Mouse (Mus musculus) midbrain, embryonic 10.5 days (tissue): Measurements from ENCODE around the gene A930018P22Rik. TPM values are rescaled to one million over a fixed set of nuclear protein-coding genes. Genes with fewer than 3 reads are reported as not detected.

ENCODE experiments used
- DNase-seq: peaks from one replicate; pipeline ENCODE4 v3.0.0-alpha.2; 2017; ENCODE audit warnings: low spot score
- H3K27ac ChIP-seq: fragments of 300-500 bp; sonication (generic); replicated peaks from 2 replicates; pipeline ENCODE4 v1.5.1; 2016; ENCODE audit warnings: mild to moderate bottlenecking
- H3K27me3 ChIP-seq: fragments of 300-500 bp; sonication (generic); 2 replicates; pipeline ENCODE4 v1.6.1; 2016; ENCODE audit warnings: low read depth, mild to moderate bottlenecking; ENCODE audit not compliant: poor library complexity, severe bottlenecking
- H3K36me3 ChIP-seq: fragments of 300-500 bp; sonication (generic); 2 replicates; pipeline ENCODE4 v1.6.1; 2016; ENCODE audit warnings: mild to moderate bottlenecking, moderate library complexity
- H3K4me1 ChIP-seq: fragments of 300-500 bp; sonication (generic); 2 replicates; pipeline ENCODE4 v1.6.1; 2016
- H3K4me3 ChIP-seq: fragments of 300-500 bp; sonication (generic); 2 replicates; pipeline ENCODE4 v1.5.1; 2016; ENCODE audit warnings: mild to moderate bottlenecking, moderate library complexity
- H3K9me3 ChIP-seq: fragments of 300-500 bp; sonication (generic); replicated peaks from 2 replicates; pipeline ENCODE4 v1.6.1; 2016; ENCODE audit warnings: mild to moderate bottlenecking
- WGBS: fragments of 180-500 bp; shearing (Covaris S2); methylation state at CpG from one replicate; pipeline ENCODE4 v1.1.7; 2016; 5-methylcytosine and 5-hydroxymethylcytosine counted together
- polyA plus RNA-seq: library from polyadenylated mRNA; unstranded; fragments of >200 nt; fragmentation: Nextera tagmentation; extraction: Ambion mirVana; gene quantifications from 2 replicates; pipeline ENCODE4 v1.2.1, GENCODE M21; 2016

A930018P22Rik gene
- polyA plus RNA-seq, 1 experiment from 2014 or later, result 0.25 TPM

DNA sequence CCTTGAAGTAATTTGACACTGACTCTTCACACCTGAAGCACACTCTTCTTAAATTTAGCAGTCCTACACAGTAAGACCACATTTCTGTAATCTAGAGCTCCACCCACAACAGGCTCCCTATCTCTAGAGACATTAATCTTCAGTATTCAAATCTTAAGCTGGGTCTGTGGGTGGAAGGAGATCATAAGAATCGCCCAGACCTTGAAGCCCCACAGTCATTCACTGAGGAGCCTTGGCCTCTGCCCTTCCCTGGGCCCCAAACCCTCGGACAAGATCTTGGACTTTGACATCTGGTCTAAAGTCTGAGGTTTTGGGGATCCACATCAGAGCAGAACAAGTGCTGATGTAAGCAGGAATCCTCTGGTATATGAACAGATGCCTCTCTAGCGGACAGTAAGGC is 971 bp downstream of the A930018P22Rik start:
- Histone ChIP-seq H3K36me3 (no peaks in the 10 kb centered on the region), H3K4me1 (peaks cover 18% of the 10 kb centered on the region), H3K4me3 (peak overlapping the region; percentile 82), H3K27ac (no peak overlapping the region), H3K9me3 (no peaks in the 10 kb centered on the region), H3K27me3 (peaks cover 52% of the 10 kb centered on the region)
- 54% methylated on average over 3 of the region's 3 CpGs for WGBS
- no peak for DNase-seq

DNA sequence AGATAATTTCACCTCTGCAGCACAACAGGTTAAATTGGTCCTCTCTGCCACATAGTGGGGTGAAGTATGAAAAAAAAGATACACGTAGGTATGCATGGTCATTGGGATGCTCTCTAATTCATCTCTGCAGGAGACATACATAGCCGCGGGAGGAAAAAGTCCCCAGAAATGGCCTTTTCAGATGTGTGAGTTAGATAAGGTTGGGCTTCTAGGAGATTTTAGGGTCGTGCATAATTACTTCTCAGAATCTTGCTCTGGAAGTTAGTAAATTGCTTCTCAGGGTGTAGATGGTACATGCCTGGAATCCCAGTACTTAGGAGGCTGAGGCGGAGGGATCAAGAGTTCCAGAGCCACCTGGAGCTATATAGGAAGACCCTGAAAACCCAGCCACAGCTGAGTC is 1.5 kb downstream of the A930018P22Rik start:
- H3K27me3 ChIP-seq, result peaks cover 52% of the 10 kb centered on the region
- DNase-seq, result no peak
- peaks cover 18% of the 10 kb centered on the region for H3K4me1 ChIP-seq
- no peak overlapping the region for H3K4me3 ChIP-seq
- H3K36me3 ChIP-seq, result no peaks in the 10 kb centered on the region
- no peak overlapping the region for H3K27ac ChIP-seq
- no peaks in the 10 kb centered on the region for H3K9me3 ChIP-seq
- 80% methylated on average over 5 of the region's 5 CpGs for WGBS

DNA sequence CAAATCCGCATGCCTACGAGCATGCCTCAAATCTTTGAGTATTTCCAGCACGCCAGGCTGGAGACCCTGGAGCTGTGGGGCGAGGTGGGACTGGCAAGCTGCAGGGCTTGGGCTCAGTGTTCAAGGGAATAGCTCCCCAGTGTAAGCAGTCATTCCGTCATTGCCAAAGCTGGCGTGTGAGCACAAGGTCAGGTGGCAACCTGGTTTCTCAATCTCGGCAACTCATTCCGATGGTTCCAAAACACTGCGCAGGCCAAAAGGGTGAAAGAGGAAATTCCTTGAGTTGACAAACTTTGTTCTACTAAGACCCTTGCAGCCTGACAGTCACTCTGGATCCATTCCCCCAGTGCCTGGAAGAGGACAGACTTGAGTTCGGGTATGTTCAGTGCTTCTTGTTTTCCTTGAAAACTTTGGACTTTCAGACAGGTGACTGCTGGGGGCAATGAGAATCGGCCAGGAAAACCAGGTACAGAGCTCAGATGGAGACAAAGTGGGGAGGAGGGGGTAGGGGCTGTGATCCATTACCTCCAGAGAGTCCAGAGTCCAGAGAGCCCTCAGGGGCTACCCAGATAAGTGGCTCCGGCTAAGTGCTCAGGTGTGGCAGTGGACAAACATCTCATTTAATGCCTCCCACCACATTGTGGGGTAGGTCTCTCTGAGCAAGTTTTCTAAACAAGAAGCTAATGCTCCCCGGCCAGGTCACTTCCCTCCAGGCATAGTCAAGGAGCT is 6.4 kb downstream of the A930018P22Rik start:
- Histone ChIP-seq H3K27me3 (peaks cover 32% of the 10 kb centered on the region), H3K4me3 (no peak overlapping the region), H3K9me3 (no peaks in the 10 kb centered on the region), H3K27ac (no peak overlapping the region), H3K4me1 (no peaks in the 10 kb centered on the region), H3K36me3 (no peaks in the 10 kb centered on the region)
- no peak for DNase-seq
- 87% methylated on average over 13 of the region's 13 CpGs for WGBS

DNA sequence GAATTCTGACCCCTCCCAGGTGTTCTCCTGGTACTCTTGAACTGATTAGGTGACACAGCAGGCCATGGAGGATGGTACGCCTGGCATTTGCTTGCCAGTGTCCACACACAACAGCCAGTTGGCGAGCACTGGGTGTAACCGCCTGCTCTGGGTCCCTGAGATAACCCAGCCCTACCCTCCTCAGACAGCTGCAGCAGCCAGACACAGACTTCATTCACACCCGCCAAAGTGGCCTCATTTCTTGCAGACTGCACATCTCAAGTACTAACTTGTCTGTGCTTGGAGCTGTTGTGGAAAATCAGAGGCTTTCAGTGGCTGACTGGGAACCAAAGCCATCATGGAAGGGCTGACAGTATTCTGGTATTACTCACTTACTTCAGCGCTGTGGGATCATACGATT is 7.6 kb downstream of the A930018P22Rik start:
- 88% methylated on average over 6 of the region's 6 CpGs for WGBS

DNA sequence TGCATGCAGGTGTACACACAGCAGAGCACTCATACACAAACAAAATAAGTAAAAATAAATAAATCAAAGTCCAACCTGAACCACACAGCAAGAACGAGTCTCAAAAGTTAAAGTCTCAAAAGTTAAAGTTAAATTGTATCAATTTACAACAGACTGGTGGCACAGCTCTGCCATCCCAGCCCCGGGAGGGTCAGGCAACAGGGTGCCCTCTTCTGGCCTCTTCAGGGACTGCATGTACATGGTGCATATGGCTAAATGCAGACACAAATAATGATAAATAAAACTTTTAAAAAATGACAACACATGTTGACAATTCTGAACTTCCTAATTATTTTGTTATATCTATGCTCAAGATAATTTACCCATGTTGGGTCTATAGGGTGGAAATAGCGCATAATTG is 8.4 kb downstream of the A930018P22Rik start:
- Histone ChIP-seq H3K4me3 (no peak overlapping the region), H3K9me3 (no peaks in the 10 kb centered on the region), H3K27ac (no peak overlapping the region), H3K36me3 (no peaks in the 10 kb centered on the region), H3K27me3 (peaks cover 12% of the 10 kb centered on the region), H3K4me1 (peaks cover 3% of the 10 kb centered on the region; the same call in 1 of the 2 replicates)
- DNase-seq, result peak; percentile 48
- WGBS, result 63% methylated on average over 3 of the region's 3 CpGs

More for the DNA sequence above, 7.6 kb downstream of the A930018P22Rik start:
- peaks cover 3% of the 10 kb centered on the region; the same call in 1 of the 2 replicates for H3K4me1 ChIP-seq
- H3K9me3 ChIP-seq, result no peaks in the 10 kb centered on the region
- H3K27me3 ChIP-seq, result peaks cover 20% of the 10 kb centered on the region
- no peak overlapping the region for H3K4me3 ChIP-seq
- H3K36me3 ChIP-seq, result no peaks in the 10 kb centered on the region
- no peak for DNase-seq
- H3K27ac ChIP-seq, result no peak overlapping the region

DNA sequence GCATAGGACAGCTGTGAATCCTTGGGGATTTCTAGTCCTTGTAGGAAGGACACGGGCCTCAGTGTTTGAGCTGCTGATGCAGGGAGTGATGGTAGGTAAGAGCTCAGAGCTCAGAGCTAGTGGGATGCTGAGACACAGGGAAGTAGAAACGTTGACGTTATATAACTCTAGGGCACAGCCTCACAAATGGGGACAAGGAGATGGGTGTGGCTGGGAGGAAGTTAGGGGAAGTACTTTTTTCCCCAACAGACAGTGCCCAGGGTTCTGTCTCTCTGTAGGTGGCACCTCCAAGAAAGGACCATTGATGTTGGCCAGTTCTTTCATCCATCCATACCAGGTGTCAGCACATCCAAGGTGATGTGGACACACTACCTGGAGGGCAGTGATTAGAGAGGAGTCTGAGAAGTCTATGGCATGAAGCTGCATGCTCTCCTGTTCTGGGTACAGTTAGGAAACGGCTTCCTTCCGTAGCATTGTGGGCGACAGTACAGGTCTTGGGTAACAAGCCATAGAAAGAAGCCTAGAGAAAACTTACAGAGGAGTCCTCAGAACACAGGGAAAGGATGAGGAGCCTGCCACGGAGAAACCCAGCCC is 9.8 kb downstream of the A930018P22Rik start:
- Histone ChIP-seq H3K4me1 (peaks cover 3% of the 10 kb centered on the region; the same call in 1 of the 2 replicates), H3K36me3 (no peaks in the 10 kb centered on the region), H3K27ac (no peak overlapping the region), H3K4me3 (no peak overlapping the region), H3K27me3 (peaks cover 4% of the 10 kb centered on the region), H3K9me3 (no peaks in the 10 kb centered on the region)
- no peak for DNase-seq
- 82% methylated on average over 7 of the region's 7 CpGs for whole genome bisulfite sequencing

DNA sequence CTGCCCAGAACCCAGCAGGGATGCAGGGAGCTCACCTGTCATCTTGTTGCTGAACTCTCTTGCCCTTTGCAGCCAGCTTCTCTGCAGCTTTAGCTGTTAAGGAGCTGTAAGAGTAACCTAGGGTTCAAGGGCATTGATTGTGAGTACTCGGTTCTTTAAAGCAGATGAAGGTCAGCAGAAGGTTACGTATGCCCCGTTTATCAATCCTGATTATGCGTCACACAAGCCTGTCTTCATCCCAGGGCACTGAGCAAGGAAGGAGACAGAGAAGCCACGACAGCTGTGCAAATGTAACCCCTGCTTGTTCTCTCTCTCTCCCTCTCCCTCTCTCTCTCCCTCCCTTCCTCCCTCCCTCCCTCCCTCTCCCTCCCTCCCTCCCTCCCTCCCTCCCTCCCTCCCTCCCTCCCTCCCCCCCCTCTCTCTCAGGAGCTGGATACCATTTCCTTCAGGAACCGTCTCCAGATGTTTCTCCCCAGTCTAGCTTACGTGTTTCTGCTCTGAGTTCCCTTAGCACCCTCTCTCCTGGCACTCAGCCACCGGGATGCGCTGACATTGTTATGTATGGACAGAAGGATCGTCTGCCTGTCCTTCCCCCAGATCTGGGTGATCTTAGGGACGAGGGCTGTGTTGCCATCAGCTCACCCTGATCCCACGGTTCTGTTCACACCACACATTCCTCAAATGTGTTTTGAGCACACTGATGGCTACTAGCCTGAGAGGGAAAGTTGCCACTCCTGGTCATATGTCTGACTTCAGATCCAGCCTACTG is 10.7 kb downstream of the A930018P22Rik start:
- no peak overlapping the region for H3K4me3 ChIP-seq
- no peaks in the 10 kb centered on the region for H3K36me3 ChIP-seq
- H3K9me3 ChIP-seq, result no peaks in the 10 kb centered on the region
- H3K27ac ChIP-seq, result no peak overlapping the region
- peaks cover 3% of the 10 kb centered on the region; the same call in 1 of the 2 replicates for H3K4me1 ChIP-seq
- no peak for DNase-seq
- H3K27me3 ChIP-seq, result no peaks in the 10 kb centered on the region; the same call in 1 of the 2 replicates
- WGBS, result 56% methylated on average over 12 of the region's 12 CpGs

DNA sequence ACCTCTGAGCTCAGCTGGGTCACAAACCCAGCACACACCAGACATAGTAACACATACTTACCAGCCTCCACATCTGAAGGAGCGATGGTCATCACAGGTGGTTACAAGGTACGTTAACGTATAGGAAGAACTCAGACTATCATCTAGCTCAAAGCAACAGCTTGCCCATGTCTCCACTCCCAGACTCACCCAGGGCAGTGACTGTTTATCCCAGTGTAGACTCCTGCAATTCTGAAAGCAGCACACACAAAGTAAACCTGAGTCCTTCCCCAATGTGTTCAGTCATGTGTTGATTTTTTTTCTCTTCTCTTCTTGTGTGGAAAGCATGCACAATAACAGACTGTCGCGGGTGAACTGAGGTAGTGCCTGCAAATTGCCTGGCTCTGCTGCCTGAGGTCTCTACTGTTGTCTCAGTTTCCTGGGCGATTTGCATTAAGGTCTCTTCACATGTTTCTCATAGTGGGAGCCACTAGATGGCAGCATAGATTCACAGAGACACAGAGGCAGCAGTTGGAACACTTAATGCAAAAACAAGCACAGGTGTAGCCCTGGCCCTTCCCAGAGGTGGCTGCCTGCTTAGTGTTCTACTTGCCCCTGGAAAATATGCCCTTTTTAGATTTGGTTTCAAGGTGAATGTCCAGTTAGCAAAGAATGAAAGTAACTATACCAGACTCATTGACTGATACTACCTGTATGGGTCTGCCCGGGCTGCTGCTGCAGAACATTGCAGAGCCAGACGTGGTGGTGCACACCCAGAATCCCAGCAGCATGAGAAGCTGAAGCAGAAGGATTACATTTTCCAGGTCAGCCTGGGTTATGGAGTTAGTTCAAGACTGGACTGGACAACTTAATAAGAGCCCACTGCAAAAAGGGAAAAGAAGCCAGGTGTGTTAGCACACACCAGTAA is 11.8 kb downstream of the A930018P22Rik start:
- Histone ChIP-seq H3K36me3 (no peaks in the 10 kb centered on the region), H3K4me3 (no peak overlapping the region), H3K4me1 (peaks cover 3% of the 10 kb centered on the region; the same call in 1 of the 2 replicates), H3K9me3 (no peaks in the 10 kb centered on the region), H3K27me3 (no peaks in the 10 kb centered on the region; the same call in 1 of the 2 replicates), H3K27ac (no peak overlapping the region)
- peak; percentile 64 for DNase-seq
- 52% methylated on average over 8 of the region's 8 CpGs for WGBS

DNA sequence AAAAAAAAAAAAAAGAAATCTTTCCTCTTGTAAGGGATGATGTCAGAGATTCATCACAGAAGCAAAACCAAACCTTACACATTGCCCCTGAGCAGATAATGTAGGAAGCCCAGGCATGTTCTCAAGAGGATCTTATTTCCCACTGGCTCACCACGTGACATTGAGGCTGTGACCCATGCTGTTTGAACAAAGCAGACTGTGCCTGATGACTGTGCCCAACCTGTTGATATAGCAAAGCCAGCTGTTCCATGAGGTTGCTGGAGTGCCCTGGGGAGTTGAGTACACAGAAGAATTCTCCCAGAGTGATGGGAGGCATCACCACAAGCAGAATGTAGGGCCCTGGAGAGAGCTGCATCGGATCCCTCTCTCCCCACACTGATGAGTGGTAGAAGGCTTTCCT is 13.4 kb downstream of the A930018P22Rik start:
- no peaks in the 10 kb centered on the region for H3K9me3 ChIP-seq
- H3K36me3 ChIP-seq, result no peaks in the 10 kb centered on the region
- H3K27me3 ChIP-seq, result no peaks in the 10 kb centered on the region; the same call in 1 of the 2 replicates
- H3K4me1 ChIP-seq, result peaks cover 3% of the 10 kb centered on the region; the same call in 1 of the 2 replicates
- no peak overlapping the region for H3K27ac ChIP-seq
- DNase-seq, result no peak
- no peak overlapping the region for H3K4me3 ChIP-seq
- 68% methylated on average over 2 of the region's 2 CpGs for WGBS

DNA sequence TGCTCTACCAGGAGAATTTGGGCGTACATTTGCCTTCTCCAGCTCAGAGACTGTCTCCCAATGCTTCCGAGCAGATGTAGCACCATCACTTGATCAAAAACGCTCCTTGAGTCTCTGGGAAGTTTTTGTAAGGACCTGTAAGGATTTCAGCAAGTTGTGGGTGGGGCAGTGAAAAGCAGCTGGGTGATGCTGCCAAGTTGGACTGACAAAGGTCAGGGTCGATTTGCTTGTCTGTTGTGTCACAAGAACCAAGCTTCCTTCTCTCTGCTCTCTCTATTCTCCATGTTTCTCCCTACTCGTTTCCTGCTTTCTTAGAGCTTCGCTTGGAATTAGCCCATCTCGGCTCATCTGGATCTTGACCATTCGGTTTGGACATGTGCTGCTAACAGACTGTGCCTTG is 19.6 kb downstream of the A930018P22Rik start:
- DNase-seq, result no peak

DNA sequence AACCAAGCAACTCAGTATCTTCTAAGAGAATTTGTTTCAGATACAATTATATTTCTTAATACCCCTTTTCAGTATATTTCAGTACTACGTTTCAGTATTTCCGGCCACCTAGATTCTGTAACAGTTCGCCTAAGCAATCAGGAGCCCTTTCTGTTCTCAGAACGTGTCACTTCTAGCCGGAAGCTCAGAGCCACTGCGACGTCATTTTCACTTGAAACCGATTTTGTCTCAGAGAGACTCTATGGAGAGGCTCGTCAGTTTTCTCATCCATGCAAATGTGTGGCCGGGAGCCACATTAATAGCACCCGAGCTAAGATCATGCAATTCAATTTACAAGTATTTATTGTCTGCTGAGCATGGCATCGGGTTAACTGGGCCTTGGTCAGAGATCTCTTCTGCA is 21.4 kb downstream of the A930018P22Rik start:
- 93% methylated on average over 12 of the region's 12 CpGs for WGBS
- H3K4me1 ChIP-seq, result peaks cover 4% of the 10 kb centered on the region; the same call in 1 of the 2 replicates
- H3K27me3 ChIP-seq, result no peaks in the 10 kb centered on the region
- no peak for DNase-seq
- H3K27ac ChIP-seq, result no peak overlapping the region
- no peak overlapping the region for H3K4me3 ChIP-seq
- H3K36me3 ChIP-seq, result no peaks in the 10 kb centered on the region
- no peaks in the 10 kb centered on the region for H3K9me3 ChIP-seq

More for the DNA sequence above, 19.6 kb downstream of the A930018P22Rik start:
- no peak overlapping the region for H3K27ac ChIP-seq
- no peaks in the 10 kb centered on the region for H3K27me3 ChIP-seq
- no peaks in the 10 kb centered on the region for H3K4me1 ChIP-seq
- no peak overlapping the region for H3K4me3 ChIP-seq
- H3K36me3 ChIP-seq, result no peaks in the 10 kb centered on the region
- H3K9me3 ChIP-seq, result no peaks in the 10 kb centered on the region
- 90% methylated on average over 8 of the region's 8 CpGs for WGBS

DNA sequence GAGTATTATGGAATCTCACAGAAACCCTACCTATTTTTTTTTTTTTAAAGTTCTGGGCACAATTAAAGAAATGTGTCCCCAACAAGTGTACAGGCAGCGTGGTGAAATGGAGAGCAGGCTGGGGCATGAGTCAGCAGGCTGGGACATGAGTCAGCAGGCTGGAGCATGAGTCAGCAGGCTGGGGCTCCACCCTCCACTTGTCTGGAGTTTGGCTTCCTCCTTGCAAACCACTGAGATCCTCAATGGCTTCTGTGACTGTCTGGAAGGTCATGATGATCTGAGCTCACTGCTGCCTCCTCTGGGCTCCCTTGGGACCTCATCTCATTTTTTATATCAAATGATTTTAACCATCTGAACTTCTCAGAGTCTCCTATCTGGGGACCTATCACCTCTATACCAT is 23.4 kb downstream of the A930018P22Rik start:
- Histone ChIP-seq H3K9me3 (no peaks in the 10 kb centered on the region), H3K27me3 (no peaks in the 10 kb centered on the region), H3K27ac (no peak overlapping the region), H3K36me3 (no peaks in the 10 kb centered on the region), H3K4me3 (no peak overlapping the region), H3K4me1 (peaks cover 4% of the 10 kb centered on the region; the same call in 1 of the 2 replicates)
- no peak for DNase-seq
- 80% methylated on average over 1 of the region's 1 CpGs for WGBS
